Mouse (Mus musculus) mature B cell (primary cell): ENCODE measurements around the gene Capn11.

Experiments
- in situ Hi-C: fragments of 300-500 bp; cut with MboI; formaldehyde crosslinking; loops from 2 replicates; pipeline ENCODE4 v1.14.3; 2019

Gene Capn11

GRCm38 (mm10) chr17:45598891-45599290, 60.2 kb downstream of the Capn11 start:
- in situ Hi-C loops = no loop called here

DNA sequence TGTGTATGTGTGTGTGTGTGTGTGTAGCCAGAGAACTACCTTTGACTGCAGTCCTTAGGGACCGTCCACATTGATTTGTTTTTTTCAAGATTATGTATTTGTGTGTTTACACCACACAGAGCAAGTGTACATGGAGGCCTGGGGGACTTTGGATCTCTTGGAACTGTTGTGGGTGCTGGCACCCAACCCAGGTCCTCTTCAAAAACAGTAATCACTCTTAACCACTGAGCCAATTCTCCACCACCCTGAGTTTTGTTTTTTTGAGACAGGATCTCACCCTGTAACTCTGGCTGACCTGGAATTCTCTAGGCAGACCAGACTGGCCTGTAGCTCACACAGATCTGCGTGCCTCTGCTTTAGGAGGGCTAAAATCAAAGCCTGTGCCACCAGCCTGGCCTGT, 60.7 kb downstream of the Capn11 start:
- in situ Hi-C loops = no loop called here

DNA sequence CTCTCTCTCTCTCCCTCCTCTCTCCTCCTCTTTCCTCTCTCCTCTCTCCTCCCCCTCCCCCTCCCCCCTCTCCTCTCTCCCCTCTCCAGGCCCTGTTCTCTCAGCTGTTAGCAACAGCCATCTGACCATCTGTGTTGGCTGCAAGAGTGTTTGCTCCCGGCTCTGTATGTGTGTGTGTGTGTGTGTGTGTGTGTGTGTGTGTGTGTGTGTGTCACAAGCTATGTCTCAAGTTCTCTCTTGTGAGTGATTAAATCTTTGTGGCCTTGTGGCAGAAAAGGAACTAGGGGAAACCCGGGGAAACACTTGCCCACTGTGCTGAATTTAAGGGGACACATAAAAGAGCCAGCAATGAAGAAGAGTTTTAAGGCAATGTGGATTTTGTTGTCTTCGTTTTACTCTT, 61.3 kb downstream of the Capn11 start:
- in situ Hi-C loops = no loop called here

DNA sequence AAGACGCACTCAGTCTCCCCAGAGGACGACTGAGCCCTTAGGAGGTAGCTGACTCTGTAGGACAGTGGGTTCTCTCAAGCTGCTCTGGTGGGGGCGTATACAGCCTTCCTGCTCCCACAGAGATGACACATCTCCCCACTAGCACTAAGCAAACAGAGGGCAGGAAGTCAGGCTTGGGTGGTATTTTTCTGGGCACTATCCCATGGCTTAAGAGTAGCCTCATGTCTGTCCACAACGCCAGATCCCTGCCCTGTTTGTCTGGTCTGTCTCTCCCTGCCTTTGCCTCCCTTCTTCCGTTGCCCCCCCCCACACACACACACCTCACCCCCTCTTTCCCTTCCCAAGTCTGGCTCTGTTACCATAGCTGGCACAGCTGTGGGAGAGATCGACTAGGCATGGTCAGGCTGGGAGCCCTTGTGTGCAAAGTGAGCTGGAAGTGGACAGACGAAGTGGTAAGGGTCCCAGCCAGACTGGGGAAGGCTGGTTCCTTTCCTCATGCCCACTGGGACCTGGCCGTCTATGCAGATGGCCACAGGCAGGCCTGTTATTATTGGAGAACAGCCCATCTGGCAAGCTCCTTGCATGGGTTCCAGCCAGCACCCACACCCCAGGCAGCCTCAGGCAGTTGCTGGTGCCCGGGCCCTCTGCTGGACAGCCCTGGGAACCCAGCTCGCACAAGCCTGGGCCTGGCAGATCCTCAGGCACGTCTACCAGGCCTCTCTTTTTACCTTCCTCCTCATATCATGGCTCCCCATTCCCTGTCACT, 62.3 kb downstream of the Capn11 start:
- in situ Hi-C loops = no loop called here

DNA sequence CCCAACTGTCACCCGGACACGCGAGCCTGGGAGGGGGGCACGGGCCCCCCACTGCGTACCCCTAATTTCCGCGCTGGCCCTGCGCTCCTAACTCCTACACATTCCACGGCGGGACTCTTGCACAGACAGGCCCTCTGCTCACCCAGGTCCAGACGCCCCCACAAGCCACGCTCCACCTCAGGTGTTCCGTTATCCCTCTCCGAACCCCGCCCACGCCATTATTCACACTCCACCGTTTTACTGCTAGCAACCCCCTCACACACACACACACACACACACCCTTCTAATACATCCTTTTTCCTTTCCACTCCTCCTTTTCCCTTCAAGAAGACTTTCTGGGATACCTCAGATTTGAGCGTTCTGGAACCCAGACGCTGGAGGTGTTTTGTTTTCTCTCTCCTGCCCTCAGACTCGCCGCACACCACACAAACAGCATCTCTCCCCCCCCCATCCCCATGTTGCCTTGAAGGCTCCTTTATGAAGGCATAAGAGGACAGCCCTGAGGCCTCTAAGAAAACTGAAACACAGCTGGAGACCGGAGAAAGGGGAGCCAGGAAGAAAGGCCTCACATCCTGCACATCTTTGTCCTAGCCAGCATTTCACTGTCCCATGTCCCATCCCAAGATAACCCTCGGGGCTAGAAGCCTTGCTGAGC, 63.3 kb downstream of the Capn11 start:
- in situ Hi-C loops = no loop called here

DNA sequence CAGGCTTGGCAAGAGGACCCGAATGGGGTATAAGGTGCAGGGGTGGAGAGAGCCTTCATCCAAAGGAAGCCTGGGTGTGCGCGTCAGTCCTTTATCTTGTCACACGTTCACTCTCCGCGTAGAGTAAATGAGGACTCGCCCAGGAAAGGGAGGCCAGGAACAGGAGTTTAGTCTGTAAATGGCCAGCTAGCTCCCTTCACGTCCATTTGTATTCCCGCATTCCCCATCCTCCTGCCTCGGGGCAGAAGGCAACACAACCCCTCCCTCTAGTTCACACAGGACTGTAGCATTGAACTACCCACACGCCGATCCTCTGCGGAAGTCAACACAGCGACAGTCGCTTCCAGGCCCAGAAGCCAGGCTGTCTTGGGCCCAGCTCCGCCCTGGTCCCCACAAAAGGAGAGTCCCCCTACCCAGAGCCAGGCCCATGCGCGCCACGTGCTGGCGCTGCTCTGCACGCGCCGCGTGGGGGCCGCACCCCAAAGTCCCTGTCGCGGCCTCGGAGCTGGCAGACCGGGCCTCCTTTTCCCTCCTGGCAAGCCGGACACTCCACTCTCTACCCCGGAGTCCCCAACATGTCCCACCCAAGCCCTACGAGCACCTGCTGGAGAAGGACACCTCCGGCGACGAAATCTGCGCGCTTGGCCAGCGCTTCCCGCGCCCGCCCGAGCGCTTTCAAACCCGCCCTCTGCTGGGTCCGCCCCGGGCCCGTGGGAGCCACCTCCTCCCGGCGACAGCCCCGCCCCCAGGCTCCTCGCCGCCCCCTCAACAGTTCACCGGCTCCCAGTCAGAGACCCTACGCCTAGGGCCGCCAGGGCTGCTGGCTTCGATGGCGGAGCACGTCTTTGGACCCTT, 64.0 kb downstream of the Capn11 start:
- in situ Hi-C loops = no loop called here

DNA sequence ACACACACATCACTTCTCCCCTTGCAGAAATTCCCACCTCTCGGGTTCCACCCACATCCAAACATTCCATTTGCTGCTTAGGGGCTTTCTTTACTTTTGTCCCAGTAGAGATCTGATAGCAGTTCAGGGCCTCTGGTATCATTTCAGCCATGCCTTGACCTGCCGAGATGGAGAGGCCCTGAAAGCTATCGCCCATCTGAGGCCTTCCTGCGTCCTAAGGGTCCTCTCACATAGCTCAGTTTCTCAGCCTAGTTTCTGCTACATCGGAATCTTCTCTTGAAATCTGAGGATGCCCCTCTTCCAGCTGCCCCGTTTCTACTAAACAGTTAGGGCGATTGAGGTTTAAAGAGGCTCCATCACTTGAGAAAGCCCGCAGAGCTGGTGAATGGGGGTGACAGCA, 64.9 kb downstream of the Capn11 start:
- in situ Hi-C loops = no loop called here

DNA sequence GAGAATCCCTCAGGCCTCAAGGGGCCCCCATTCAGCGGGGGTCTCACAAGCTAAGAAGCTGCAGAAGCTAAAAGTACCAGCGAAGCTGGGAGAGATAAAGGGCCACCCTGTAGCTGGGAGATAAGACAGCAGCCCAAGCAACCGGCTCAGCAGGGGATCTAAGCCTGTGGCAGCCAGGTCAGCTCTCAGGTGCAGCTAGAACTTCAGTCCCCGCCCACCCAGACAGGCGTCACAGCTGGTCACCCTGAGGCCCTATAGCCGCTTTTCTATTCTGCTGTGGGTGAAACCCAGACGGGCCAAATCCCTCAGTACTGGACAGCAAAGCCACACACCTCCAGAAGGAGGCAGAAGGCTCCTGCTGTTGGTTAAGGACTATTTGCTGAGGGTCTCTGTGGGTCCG, 65.6 kb downstream of the Capn11 start:
- in situ Hi-C loops = no loop called here

DNA sequence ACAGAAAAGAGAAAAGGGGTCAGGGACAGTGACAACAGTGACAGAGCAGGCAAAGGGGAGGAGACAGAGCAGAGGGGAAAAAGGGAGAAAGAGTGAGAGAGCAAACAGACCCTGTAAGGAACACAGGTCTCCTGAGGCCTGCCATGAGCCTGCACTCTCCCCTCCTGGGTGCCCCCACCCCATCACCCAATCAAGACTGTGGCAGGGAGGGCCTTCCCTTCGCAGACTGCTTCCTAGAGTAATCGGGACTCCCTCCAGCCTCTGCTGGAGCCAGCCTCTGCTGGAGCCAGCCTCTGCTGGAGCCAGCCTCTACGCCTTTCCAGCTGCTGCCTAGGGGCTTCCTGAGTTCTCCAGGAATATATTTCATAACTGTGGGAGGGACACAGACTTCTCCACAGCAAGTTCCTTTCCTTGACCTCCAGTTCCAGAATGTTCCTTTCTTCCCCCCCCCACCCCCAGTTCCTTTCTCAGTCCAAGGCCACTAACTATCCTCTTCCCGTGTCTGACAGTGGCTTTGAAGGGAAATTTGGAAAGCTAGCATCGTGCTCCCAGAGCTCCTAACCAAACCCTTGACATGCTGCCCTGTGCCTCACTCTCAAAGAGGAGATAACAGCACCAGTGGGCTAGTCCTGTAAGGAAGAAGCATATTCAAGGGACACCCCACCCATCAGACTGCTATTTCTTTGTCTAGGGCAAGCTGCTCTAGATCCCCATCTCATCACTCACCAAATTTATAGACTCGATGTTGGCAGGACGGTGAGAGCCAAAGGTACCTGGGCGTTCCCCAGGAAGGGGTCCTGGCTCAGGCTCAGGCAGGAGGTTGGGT, 66.3 kb downstream of the Capn11 start:
- in situ Hi-C loops = no loop called here

DNA sequence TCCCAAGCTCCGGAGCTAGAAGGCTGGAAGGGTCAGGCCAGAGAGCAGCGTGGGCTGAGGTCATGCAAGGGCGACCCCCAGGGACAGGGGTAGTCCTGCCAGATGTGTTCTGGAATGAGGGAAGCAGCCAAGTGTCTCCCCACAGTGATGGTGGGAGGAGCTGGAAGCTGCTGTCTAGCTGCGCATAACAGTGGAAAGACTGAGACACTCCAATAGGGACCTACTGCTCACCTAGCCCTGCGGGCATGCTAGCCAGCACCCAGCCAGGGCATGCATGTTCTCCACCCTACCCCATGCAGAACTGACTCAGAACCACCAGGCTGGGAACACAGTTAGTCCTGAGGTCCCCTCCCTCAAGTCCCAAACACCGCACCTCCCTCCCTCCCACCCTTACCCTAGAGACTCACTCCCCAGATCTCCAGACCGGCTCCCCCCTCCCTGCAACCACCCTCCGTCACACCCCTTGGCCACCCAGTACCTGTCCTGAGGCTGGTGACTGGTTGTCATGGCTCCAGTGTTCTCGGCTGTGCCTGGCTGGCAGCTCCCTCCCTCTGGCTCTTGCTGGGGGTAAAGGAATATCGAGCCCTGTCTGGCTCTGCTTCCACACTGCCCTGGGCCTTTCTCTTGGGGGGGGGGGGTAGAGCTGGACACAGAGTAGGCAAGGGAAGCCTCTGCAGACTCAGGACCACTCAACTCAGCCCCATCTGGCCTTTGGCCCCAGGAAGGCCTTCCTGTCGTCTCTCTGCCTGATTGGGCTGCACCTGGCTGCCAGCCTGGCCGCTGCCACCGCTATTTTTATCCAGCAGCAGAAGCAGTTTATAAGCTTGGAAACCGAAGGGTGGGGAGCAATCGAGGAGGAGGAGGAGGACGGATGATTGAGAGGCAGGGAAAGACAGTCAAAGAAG, 67.2 kb downstream of the Capn11 start:
- in situ Hi-C loops = no loop called here

DNA sequence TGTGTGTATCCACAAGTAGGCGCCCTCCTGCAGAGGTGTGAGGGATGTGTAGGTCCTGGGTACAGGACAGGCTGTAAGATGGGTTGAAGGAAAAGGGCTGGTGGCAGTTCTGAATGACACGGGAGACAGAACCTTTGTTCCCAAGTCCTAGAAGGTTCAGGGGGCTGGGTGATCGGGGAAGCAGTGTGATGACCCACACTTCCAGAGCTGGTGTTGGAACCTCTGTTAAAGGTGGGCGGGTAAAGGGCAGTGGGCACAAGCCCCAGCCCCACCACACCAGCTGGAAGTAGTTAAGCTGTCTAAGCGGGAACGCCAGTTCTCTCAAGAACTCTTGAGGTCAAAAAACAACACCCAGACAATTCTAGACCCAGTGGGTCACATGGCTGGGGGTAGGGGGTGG, 68.7 kb downstream of the Capn11 start:
- in situ Hi-C loops = no loop called here

GRCm38 (mm10) chr17:45589844-45590243, 69.3 kb downstream of the Capn11 start:
- in situ Hi-C loops = no loop called here

- in situ Hi-C loops = no loop called here
Measured at GRCm38 (mm10) chr17:45589236-45589635, 69.9 kb downstream of the Capn11 start.

GRCm38 (mm10) chr17:45588370-45588769, 70.8 kb downstream of the Capn11 start:
- in situ Hi-C loops = no loop called here

DNA sequence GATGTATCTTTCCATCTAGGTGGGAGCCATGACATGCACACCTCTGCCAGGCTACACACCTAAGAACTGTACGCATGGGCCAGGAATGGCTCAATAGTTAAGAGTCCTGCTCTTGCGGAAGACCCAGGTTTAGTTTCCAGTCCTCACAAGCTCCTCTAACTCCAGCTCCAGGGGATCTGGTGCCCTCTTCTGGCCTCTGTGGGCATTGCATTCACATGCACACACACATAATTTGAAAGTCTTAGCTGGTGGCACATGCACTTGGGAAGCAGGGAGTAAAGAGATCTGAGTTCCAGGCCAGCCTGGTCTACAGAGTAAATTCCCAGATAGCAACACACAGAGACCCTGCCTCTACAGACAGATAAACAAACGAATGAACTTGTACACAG, 72.7 kb downstream of the Capn11 start:
- in situ Hi-C loops = no loop called here

GRCm38 (mm10) chr17:45585725-45586448, 73.2 kb downstream of the Capn11 start:
- in situ Hi-C loops = no loop called here

GRCm38 (mm10) chr17:45584939-45585678, 74.0 kb downstream of the Capn11 start:
- in situ Hi-C loops = loop anchor here (5.0 kb wide), 1 partner anchor 42 kb away; no protein-coding TSS in a partner anchor

GRCm38 (mm10) chr17:45584096-45584896, 74.8 kb downstream of the Capn11 start:
- in situ Hi-C loops = loop anchor here (5.0 kb wide), 1 partner anchor 43 kb away; no protein-coding TSS in a partner anchor
